Mouse (Mus musculus) liver, embryonic 12.5 days (tissue): ENCODE data around the gene Ccdc148. TPM values are rescaled to one million over a fixed set of nuclear protein-coding genes. Genes with fewer than 3 reads are reported as not detected.

Experiments
- ATAC-seq: fragments of 200-750 bp; cut with Nextera tagmentation; 2 replicates; pipeline ENCODE4 v1.8.0; 2017; ENCODE audit warnings: moderate number of reproducible peaks, mild to moderate bottlenecking, moderate library complexity
- H3K27ac ChIP-seq: fragments of 300-500 bp; sonication (generic); 2 replicates; pipeline ENCODE4 v1.5.1; 2016; ENCODE audit warnings: mild to moderate bottlenecking
- H3K27me3 ChIP-seq: fragments of 300-500 bp; sonication (generic); replicated peaks from 2 replicates; pipeline ENCODE4 v1.6.1; 2016; ENCODE audit warnings: mild to moderate bottlenecking, moderate library complexity
- H3K36me3 ChIP-seq: fragments of 300-500 bp; sonication (generic); 2 replicates; pipeline ENCODE4 v1.6.1; 2016; ENCODE audit warnings: mild to moderate bottlenecking, moderate library complexity
- H3K4me1 ChIP-seq: fragments of 300-500 bp; sonication (generic); 2 replicates; pipeline ENCODE4 v1.6.1; 2016
- H3K4me2 ChIP-seq: fragments of 300-500 bp; sonication (generic); 2 replicates; pipeline ENCODE4 v1.6.1; 2016; ENCODE audit warnings: mild to moderate bottlenecking, moderate library complexity
- H3K4me3 ChIP-seq: fragments of 300-500 bp; sonication (generic); 2 replicates; pipeline ENCODE4 v1.5.1; 2016; ENCODE audit warnings: mild to moderate bottlenecking, moderate library complexity
- H3K9ac ChIP-seq: fragments of 300-500 bp; sonication (generic); 2 replicates; pipeline ENCODE4 v1.6.1; 2016; ENCODE audit warnings: mild to moderate bottlenecking, moderate library complexity
- H3K9me3 ChIP-seq: fragments of 300-500 bp; sonication (generic); replicated peaks from 2 replicates; pipeline ENCODE4 v1.6.1; 2016; ENCODE audit warnings: mild to moderate bottlenecking, moderate library complexity
- WGBS: fragments of 180-500 bp; shearing (Covaris S2); methylation state at CpG from one replicate; pipeline ENCODE4 v1.1.7; 2016; ENCODE audit not compliant: insufficient replicate concordance; 5-methylcytosine and 5-hydroxymethylcytosine counted together
- polyA plus RNA-seq: library from polyadenylated mRNA; unstranded; fragments of >200 nt; fragmentation: Nextera tagmentation; extraction: Ambion mirVana; gene quantifications from 2 replicates; pipeline ENCODE4 v1.2.1, GENCODE M21; 2016

The Ccdc148 gene
- polyA plus RNA-seq, 1 experiment from 2014 or later: 0.17 TPM

DNA sequence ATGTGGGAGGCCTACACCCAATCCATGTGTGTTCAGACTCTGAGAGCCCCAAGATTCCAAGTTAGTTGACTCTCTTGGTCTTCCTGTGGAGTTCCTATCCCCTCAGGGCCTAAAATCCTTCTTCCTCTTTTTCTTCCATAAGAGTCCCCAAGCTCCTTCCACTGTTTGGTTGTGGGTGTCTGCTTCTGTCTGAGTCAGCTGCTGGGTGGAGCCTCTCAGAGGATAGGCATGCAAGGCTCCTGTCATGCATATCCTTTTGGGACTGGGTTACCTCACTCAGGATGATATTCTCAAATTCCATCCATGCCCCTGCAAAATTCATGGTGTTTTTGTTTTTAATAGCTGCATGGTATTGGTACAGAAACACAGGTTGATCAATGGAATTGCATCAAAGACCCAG lies 5.1 kb downstream of the Ccdc148 start:
- no peak overlapping the region for H3K27ac ChIP-seq

DNA sequence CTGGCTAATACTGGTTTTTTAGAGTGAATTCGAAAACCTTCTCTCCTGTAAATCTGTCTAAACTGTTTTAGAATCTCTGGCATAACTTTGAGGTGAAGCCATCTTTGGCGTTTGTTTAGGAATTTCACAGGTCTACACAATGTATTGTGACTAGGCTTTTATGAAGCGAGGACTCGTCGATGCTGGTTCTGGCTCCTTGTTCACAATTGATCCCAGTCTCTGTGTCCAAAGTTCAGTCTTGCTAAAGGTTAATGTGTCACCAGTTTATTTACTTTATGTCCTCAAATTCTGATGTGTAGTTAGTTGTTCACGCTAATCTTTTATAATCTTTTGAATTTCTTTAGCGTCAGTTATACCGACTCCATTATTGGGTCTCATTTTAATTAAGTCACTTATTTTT lies 29.4 kb downstream of the Ccdc148 start:
- Histone ChIP-seq H3K4me1 (no peaks in the 10 kb centered on the region), H3K27ac (no peak overlapping the region), H3K27me3 (no peaks in the 10 kb centered on the region), H3K36me3 (no peaks in the 10 kb centered on the region), H3K4me3 (no peak overlapping the region), H3K9ac (no peak overlapping the region), H3K4me2 (no peak overlapping the region), H3K9me3 (no peaks in the 10 kb centered on the region)
- no peak for ATAC-seq
- 69% methylated on average over 8 of the region's 8 CpGs for WGBS

More for the DNA sequence above, 5.1 kb downstream of the Ccdc148 start:
- H3K27me3 ChIP-seq: no peaks in the 10 kb centered on the region; the same call in 1 of the 2 replicates
- ATAC-seq: no peak
- H3K36me3 ChIP-seq: no peaks in the 10 kb centered on the region
- no peak overlapping the region for H3K9ac ChIP-seq
- H3K4me3 ChIP-seq: no peak overlapping the region
- H3K4me1 ChIP-seq: peaks cover 12% of the 10 kb centered on the region
- no peaks in the 10 kb centered on the region for H3K9me3 ChIP-seq
- H3K4me2 ChIP-seq: no peak overlapping the region

GRCm38 (mm10) chr2:59129821-59130220 lies 30.7 kb downstream of the Ccdc148 start:
- H3K4me3 ChIP-seq: no peak overlapping the region
- no peaks in the 10 kb centered on the region for H3K27me3 ChIP-seq
- H3K36me3 ChIP-seq: no peaks in the 10 kb centered on the region
- no peak overlapping the region for H3K4me2 ChIP-seq
- WGBS: 75% methylated on average over 8 of the region's 8 CpGs
- H3K9ac ChIP-seq: no peak overlapping the region
- ATAC-seq: no peak
- H3K27ac ChIP-seq: no peak overlapping the region
- no peaks in the 10 kb centered on the region for H3K4me1 ChIP-seq
- H3K9me3 ChIP-seq: no peaks in the 10 kb centered on the region

GRCm38 (mm10) chr2:59129023-59129422 lies 31.5 kb downstream of the Ccdc148 start:
- ATAC-seq: no peak
- no peaks in the 10 kb centered on the region for H3K27me3 ChIP-seq
- 40% methylated on average over 7 of the region's 7 CpGs for whole genome bisulfite sequencing
- no peaks in the 10 kb centered on the region for H3K9me3 ChIP-seq
- no peaks in the 10 kb centered on the region for H3K36me3 ChIP-seq
- no peak overlapping the region for H3K4me3 ChIP-seq
- H3K9ac ChIP-seq: no peak overlapping the region
- no peak overlapping the region for H3K27ac ChIP-seq
- no peaks in the 10 kb centered on the region for H3K4me1 ChIP-seq
- no peak overlapping the region for H3K4me2 ChIP-seq

GRCm38 (mm10) chr2:59055615-59056145 lies 104.8 kb downstream of the Ccdc148 start:
- WGBS: 67% methylated on average over 5 of the region's 5 CpGs
- H3K4me2 ChIP-seq: no peak overlapping the region
- no peaks in the 10 kb centered on the region for H3K9me3 ChIP-seq
- no peak overlapping the region for H3K9ac ChIP-seq
- H3K36me3 ChIP-seq: no peaks in the 10 kb centered on the region
- H3K27ac ChIP-seq: no peak overlapping the region
- H3K27me3 ChIP-seq: no peaks in the 10 kb centered on the region
- H3K4me3 ChIP-seq: no peak overlapping the region
- no peak for ATAC-seq
- H3K4me1 ChIP-seq: no peaks in the 10 kb centered on the region

- 55% methylated on average over 5 of the region's 5 CpGs for WGBS
- no peak overlapping the region for H3K9ac ChIP-seq
- no peak for ATAC-seq
- H3K4me2 ChIP-seq: no peak overlapping the region
- H3K4me3 ChIP-seq: no peak overlapping the region
- no peaks in the 10 kb centered on the region for H3K9me3 ChIP-seq
- no peaks in the 10 kb centered on the region for H3K27me3 ChIP-seq
- no peaks in the 10 kb centered on the region for H3K36me3 ChIP-seq
- no peak overlapping the region for H3K27ac ChIP-seq
- H3K4me1 ChIP-seq: no peaks in the 10 kb centered on the region
Observed at GRCm38 (mm10) chr2:59054339-59054738, 106.1 kb downstream of the Ccdc148 start.

DNA sequence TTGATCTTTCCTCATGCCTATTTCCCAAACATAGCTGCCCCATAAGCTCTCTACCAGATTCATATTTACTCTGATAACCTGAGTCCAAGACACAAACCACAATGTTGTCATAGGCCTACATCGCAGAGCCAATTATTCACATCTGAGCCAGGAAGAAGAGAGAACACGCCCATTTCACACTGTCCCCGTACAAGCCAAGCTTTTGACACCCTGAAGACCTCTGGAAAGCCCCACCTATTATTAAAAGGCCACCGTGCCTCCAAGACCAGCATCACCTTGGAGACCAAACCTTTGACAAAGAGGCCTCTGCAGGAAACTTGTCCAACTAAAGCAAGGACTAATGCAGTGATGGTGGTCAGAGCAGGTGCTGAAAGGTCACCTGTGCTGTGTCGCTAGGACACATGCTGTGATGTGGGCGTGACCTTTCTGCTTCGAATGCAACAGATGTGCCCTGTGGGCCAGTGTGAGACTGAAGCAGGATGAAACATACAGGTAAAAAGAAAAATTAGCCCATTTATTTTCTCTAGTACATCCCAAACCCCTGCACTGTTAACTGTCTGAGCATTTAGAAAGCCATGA lies 106.9 kb downstream of the Ccdc148 start:
- H3K4me2 ChIP-seq: no peak overlapping the region
- H3K4me1 ChIP-seq: no peaks in the 10 kb centered on the region
- no peak for ATAC-seq
- 58% methylated on average over 7 of the region's 7 CpGs for WGBS
- H3K9ac ChIP-seq: no peak overlapping the region
- no peak overlapping the region for H3K4me3 ChIP-seq
- no peaks in the 10 kb centered on the region for H3K36me3 ChIP-seq
- no peak overlapping the region for H3K27ac ChIP-seq
- no peaks in the 10 kb centered on the region for H3K9me3 ChIP-seq
- H3K27me3 ChIP-seq: no peaks in the 10 kb centered on the region

DNA sequence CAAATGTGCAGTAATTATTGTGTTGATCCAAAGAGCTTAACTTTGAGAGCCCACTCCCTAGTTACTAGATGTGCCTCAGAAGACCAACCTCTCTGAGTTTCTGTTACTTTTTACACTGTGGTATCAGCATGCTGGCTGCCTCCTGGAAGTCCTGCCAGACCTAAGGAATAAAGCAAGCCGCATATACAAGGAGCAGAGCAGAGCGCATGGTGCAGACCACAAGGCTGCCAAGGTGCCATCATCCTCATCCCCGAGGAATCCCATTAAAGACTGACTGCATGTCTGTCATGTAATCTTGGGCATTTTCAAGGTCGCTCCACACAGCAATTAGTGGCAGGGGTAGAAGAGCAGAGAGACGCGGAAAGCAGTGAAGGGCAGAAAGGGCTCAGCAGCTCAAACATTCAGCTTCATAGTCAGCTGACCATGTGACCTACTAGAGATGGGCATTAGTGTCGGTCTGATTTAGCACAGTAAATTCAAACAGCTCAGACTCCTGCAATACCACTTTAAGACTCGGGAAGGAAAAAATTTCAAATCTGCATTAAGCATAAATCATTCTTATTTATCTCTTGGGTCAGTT lies 110.1 kb downstream of the Ccdc148 start:
- ATAC-seq: no peak
- Histone ChIP-seq H3K9me3 (no peaks in the 10 kb centered on the region), H3K36me3 (no peaks in the 10 kb centered on the region), H3K9ac (no peak overlapping the region), H3K27ac (no peak overlapping the region), H3K4me2 (no peak overlapping the region), H3K27me3 (no peaks in the 10 kb centered on the region), H3K4me1 (no peaks in the 10 kb centered on the region), H3K4me3 (no peak overlapping the region)
- whole genome bisulfite sequencing: 71% methylated on average over 8 of the region's 8 CpGs

DNA sequence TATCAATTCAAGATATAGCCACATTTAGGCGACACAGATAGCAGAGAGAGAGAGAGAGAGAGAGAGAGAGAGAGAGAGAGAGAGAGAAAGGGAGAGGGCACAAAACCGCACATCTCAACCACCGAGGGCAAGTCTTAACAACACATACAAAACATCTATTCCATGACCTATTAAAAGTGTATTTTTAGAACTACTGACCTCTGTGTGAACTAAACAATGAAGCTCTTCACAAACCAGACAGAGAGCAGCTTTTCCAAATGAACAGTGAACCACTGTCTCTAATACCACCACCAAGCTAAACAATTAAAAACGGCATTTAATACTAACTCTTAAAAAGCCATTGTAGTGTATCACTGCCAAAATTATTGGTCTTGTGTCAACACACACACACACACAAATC lies 110.8 kb downstream of the Ccdc148 start:
- Histone ChIP-seq H3K4me2 (no peak overlapping the region), H3K9ac (no peak overlapping the region)
- 63% methylated on average over 4 of the region's 4 CpGs for WGBS

GRCm38 (mm10) chr2:59048775-59049451 lies 111.6 kb downstream of the Ccdc148 start:
- H3K4me2 ChIP-seq: no peak overlapping the region
- no peaks in the 10 kb centered on the region for H3K9me3 ChIP-seq
- H3K4me3 ChIP-seq: no peak overlapping the region
- no peak for ATAC-seq
- no peaks in the 10 kb centered on the region for H3K4me1 ChIP-seq
- no peak overlapping the region for H3K9ac ChIP-seq
- no peaks in the 10 kb centered on the region for H3K27me3 ChIP-seq
- no peak overlapping the region for H3K27ac ChIP-seq
- WGBS: 56% methylated on average over 6 of the region's 6 CpGs
- no peaks in the 10 kb centered on the region for H3K36me3 ChIP-seq

More for the DNA sequence above, 110.8 kb downstream of the Ccdc148 start:
- Histone ChIP-seq H3K36me3 (no peaks in the 10 kb centered on the region), H3K4me1 (no peaks in the 10 kb centered on the region), H3K27me3 (no peaks in the 10 kb centered on the region), H3K27ac (no peak overlapping the region), H3K9me3 (no peaks in the 10 kb centered on the region), H3K4me3 (no peak overlapping the region)
- ATAC-seq: no peak

DNA sequence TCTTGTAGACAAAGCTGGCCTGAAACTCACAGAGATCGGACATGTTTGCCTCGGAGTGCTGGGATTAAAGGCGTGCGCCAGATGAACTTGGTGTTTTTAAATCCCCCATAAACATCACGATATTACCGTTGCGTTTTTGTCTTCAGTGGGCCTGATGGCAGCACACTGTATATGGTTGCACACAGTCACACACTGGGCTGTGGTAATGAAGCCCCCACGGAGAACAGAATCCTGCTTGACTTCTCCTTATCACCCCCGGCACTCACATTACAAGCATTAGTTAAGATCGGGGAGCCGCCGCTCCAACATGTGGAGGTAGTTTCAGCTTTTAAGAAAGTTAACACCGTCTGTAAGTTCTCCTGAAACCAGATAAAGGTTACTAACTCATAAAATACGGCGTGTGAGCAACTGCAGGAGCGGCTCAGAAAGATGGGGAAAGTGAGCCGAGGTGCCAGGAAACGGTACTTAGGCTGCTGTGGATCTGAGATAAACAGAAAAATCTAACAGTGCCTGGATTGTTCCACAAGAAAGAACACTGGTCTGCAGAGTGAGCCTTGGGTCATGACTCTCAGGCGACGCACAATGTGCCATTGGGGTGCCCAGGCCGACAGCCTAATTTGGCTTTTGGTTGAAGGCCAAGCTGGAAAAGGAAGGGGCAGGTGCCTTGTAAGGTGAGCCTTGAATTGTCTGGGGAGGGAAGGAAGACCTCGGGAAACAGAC lies 117.0 kb downstream of the Ccdc148 start:
- no peaks in the 10 kb centered on the region for H3K36me3 ChIP-seq
- H3K4me2 ChIP-seq: peak overlapping the region; percentile 16; the same call in 1 of the 2 replicates
- 55% methylated on average over 22 of the region's 22 CpGs for WGBS
- H3K9me3 ChIP-seq: no peaks in the 10 kb centered on the region
- H3K27me3 ChIP-seq: no peaks in the 10 kb centered on the region
- peaks cover 5% of the 10 kb centered on the region; the same call in 1 of the 2 replicates for H3K4me1 ChIP-seq
- no peak overlapping the region for H3K9ac ChIP-seq
- no peak for ATAC-seq
- H3K27ac ChIP-seq: no peak overlapping the region
- H3K4me3 ChIP-seq: no peak overlapping the region

DNA sequence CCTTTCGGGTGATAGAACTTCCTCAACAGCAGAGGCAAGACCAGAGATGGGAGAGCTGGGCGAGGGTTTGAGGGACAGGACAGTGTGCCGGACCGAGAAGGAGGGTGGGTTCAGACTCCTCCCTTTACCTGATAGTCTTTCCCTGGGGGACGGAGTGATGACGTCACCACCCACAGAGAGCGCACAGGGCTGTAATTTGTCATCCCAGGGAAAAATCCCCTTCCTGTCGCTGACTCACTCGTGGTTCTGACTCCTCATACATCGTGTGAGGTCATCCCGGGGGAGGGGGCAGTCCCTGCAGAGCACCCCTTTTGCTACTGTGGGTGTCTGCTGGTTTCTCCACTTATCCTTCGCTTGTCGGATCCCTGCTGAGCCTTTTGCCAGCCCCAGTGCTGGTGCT lies 117.9 kb downstream of the Ccdc148 start:
- Histone ChIP-seq H3K27ac (no peak overlapping the region), H3K36me3 (no peaks in the 10 kb centered on the region), H3K9ac (no peak overlapping the region), H3K27me3 (no peaks in the 10 kb centered on the region), H3K9me3 (no peaks in the 10 kb centered on the region), H3K4me3 (no peak overlapping the region), H3K4me2 (no peak overlapping the region), H3K4me1 (peaks cover 5% of the 10 kb centered on the region; the same call in 1 of the 2 replicates)
- 36% methylated on average over 13 of the region's 13 CpGs for WGBS
- 0 out of 2 replicates have a peak, but pooled peaks have one; percentile 21 for ATAC-seq
